Mouse (Mus musculus) heart, postnatal 0 days (tissue): ENCODE results near the gene Hdac11. TPM values are rescaled to one million over a fixed set of nuclear protein-coding genes. Genes with fewer than 3 reads are reported as not detected.

Experiments
- ATAC-seq: fragments of 200-750 bp; cut with Nextera tagmentation; 2 replicates; pipeline ENCODE4 v1.8.0; 2017; ENCODE audit warnings: low read depth, moderate number of reproducible peaks, moderate library complexity; ENCODE audit not compliant: insufficient read depth
- DNase-seq: peaks from one replicate; pipeline ENCODE4 v3.0.0-alpha.2; 2016; ENCODE audit warnings: low spot score
- H3K27ac ChIP-seq: fragments of 300-500 bp; sonication (generic); 2 replicates; pipeline ENCODE4 v1.5.1; 2014; ENCODE audit warnings: low read depth, mild to moderate bottlenecking
- H3K27me3 ChIP-seq: fragments of 300-500 bp; sonication (generic); 2 replicates; pipeline ENCODE4 v1.6.1; 2014; ENCODE audit warnings: low read length, mixed read lengths; ENCODE audit not compliant: control insufficient read depth, insufficient read depth
- H3K36me3 ChIP-seq: fragments of 300-500 bp; sonication (generic); replicated peaks from 2 replicates; pipeline ENCODE4 v1.6.1; 2014; ENCODE audit warnings: low read length, mixed read lengths; ENCODE audit not compliant: control insufficient read depth, insufficient read depth
- H3K4me1 ChIP-seq: fragments of 300-500 bp; sonication (generic); 2 replicates; pipeline ENCODE4 v1.6.1; 2014; ENCODE audit warnings: antibody characterized with exemption; ENCODE audit not compliant: control insufficient read depth, insufficient read depth
- H3K4me2 ChIP-seq: fragments of 300-500 bp; sonication (generic); 2 replicates; pipeline ENCODE4 v1.6.1; 2014; ENCODE audit warnings: low read depth, mild to moderate bottlenecking, low read length, moderate library complexity
- H3K4me3 ChIP-seq: fragments of 300-500 bp; sonication (generic); 2 replicates; pipeline ENCODE4 v1.5.1; 2014; ENCODE audit warnings: low read depth, low read length
- H3K9ac ChIP-seq: fragments of 300-500 bp; sonication (generic); replicated peaks from 2 replicates; pipeline ENCODE4 v1.6.1; 2014; ENCODE audit warnings: low read depth, low read length, mixed read lengths
- H3K9me3 ChIP-seq: fragments of 300-500 bp; sonication (generic); replicated peaks from 2 replicates; pipeline ENCODE4 v1.6.1; 2016; ENCODE audit warnings: low read length; ENCODE audit not compliant: control insufficient read depth
- CTCF ChIP-seq: IDR thresholded peaks from 2 replicates; pipeline ENCODE4 v1.5.1; 2016; ENCODE audit warnings: antibody characterized with exemption, control low read depth, low read depth
- EP300 ChIP-seq: IDR thresholded peaks from 2 replicates; pipeline ENCODE4 v1.6.1; 2016; ENCODE audit warnings: antibody characterized with exemption, low read depth
- WGBS: fragments of 180-500 bp; shearing (Covaris S2); extraction: QIAGEN DNeasy Blood & Tissue Kit; methylation state at CpG from one replicate; pipeline ENCODE4 v1.1.7; 2014; 5-methylcytosine and 5-hydroxymethylcytosine counted together
- polyA plus RNA-seq: library from polyadenylated mRNA; unstranded; fragments of >200 nt; fragmentation: Nextera tagmentation; extraction: Ambion mirVana; gene quantifications from 2 replicates; pipeline ENCODE4 v1.2.1, GENCODE M21; 2015
- total RNA-seq: library from RNA; depleted of rRNA; stranded (reverse); fragments of >200 nt; gene quantifications from 2 replicates; pipeline ENCODE4 v1.2.3, GENCODE M21; 2014; ENCODE audit warnings: low replicate concordance

The Hdac11 gene
- total and polyA plus RNA-seq, 2 experiments from 2014 or later = 9.5 to 17.9 TPM

GRCm38 (mm10) chr6:91186161-91186931 is 29.9 kb downstream of the Hdac11 start:
- H3K9me3 ChIP-seq = no peaks in the 10 kb centered on the region
- ATAC-seq = no peak
- no peak overlapping the region for H3K9ac ChIP-seq
- DNase-seq = no peak
- H3K27ac ChIP-seq = no peak overlapping the region
- no peak overlapping the region for H3K4me2 ChIP-seq
- peaks cover 28% of the 10 kb centered on the region for H3K4me1 ChIP-seq
- TF ChIP-seq CTCF (peak; percentile 44), EP300 (no peak)
- H3K36me3 ChIP-seq = no peaks in the 10 kb centered on the region
- H3K4me3 ChIP-seq = no peak overlapping the region
- WGBS = 45% methylated on average over 4 of the region's 4 CpGs
- H3K27me3 ChIP-seq = no peaks in the 10 kb centered on the region

- Histone ChIP-seq H3K36me3 (no peaks in the 10 kb centered on the region), H3K4me2 (no peak overlapping the region), H3K9ac (no peak overlapping the region), H3K27ac (no peak overlapping the region), H3K9me3 (no peaks in the 10 kb centered on the region), H3K4me3 (no peak overlapping the region), H3K27me3 (no peaks in the 10 kb centered on the region), H3K4me1 (peaks cover 27% of the 10 kb centered on the region)
- 35% methylated on average over 6 of the region's 6 CpGs for WGBS
- DNase-seq = no peak
- no peak for ATAC-seq
- TF ChIP-seq EP300 (no peak), CTCF (no peak)
Measured at GRCm38 (mm10) chr6:91186934-91187333, 30.5 kb downstream of the Hdac11 start.

GRCm38 (mm10) chr6:91187871-91188270 is 31.4 kb downstream of the Hdac11 start:
- H3K9ac ChIP-seq = no peak overlapping the region
- no peaks in the 10 kb centered on the region for H3K27me3 ChIP-seq
- H3K4me2 ChIP-seq = no peak overlapping the region
- H3K36me3 ChIP-seq = no peaks in the 10 kb centered on the region
- WGBS = 50% methylated on average over 3 of the region's 3 CpGs
- peaks cover 18% of the 10 kb centered on the region for H3K4me1 ChIP-seq
- DNase-seq = no peak
- no peak overlapping the region for H3K4me3 ChIP-seq
- ATAC-seq = no peak
- TF ChIP-seq EP300 = no peak
- no peak for TF ChIP-seq CTCF
- H3K27ac ChIP-seq = no peak overlapping the region
- no peaks in the 10 kb centered on the region for H3K9me3 ChIP-seq

- H3K4me1 ChIP-seq = peaks cover 12% of the 10 kb centered on the region
- TF ChIP-seq CTCF (no peak), EP300 (no peak)
- no peaks in the 10 kb centered on the region for H3K9me3 ChIP-seq
- no peak overlapping the region for H3K4me3 ChIP-seq
- ATAC-seq (no peak), DNase-seq (no peak)
- H3K27me3 ChIP-seq = no peaks in the 10 kb centered on the region
- no peak overlapping the region for H3K27ac ChIP-seq
- WGBS = 91% methylated on average over 6 of the region's 6 CpGs
- H3K36me3 ChIP-seq = no peaks in the 10 kb centered on the region
- H3K9ac ChIP-seq = no peak overlapping the region
- H3K4me2 ChIP-seq = no peak overlapping the region
Measured at GRCm38 (mm10) chr6:91189971-91190370, 33.5 kb downstream of the Hdac11 start.

- no peak overlapping the region for H3K4me2 ChIP-seq
- H3K27ac ChIP-seq = no peak overlapping the region
- H3K4me1 ChIP-seq = peaks cover 12% of the 10 kb centered on the region
- no peak overlapping the region for H3K4me3 ChIP-seq
- no peak for ATAC-seq
- no peaks in the 10 kb centered on the region for H3K36me3 ChIP-seq
- 46% methylated on average over 2 of the region's 2 CpGs for WGBS
- DNase-seq = no peak
- H3K9me3 ChIP-seq = no peaks in the 10 kb centered on the region
- H3K9ac ChIP-seq = no peak overlapping the region
- TF ChIP-seq EP300 (no peak), CTCF (no peak)
- no peaks in the 10 kb centered on the region for H3K27me3 ChIP-seq
Measured at GRCm38 (mm10) chr6:91191465-91191864, 35.0 kb downstream of the Hdac11 start.

- no peak overlapping the region for H3K9ac ChIP-seq
- peaks cover 6% of the 10 kb centered on the region for H3K4me1 ChIP-seq
- H3K9me3 ChIP-seq = no peaks in the 10 kb centered on the region
- H3K4me2 ChIP-seq = no peak overlapping the region
- no peak overlapping the region for H3K27ac ChIP-seq
- no peaks in the 10 kb centered on the region for H3K27me3 ChIP-seq
- TF ChIP-seq CTCF (no peak), EP300 (no peak)
- no peak overlapping the region for H3K4me3 ChIP-seq
- no peaks in the 10 kb centered on the region for H3K36me3 ChIP-seq
- 67% methylated on average over 3 of the region's 3 CpGs for WGBS
- DNase-seq (no peak), ATAC-seq (no peak)
Measured at GRCm38 (mm10) chr6:91192421-91192820, 36.0 kb downstream of the Hdac11 start.
